Mouse (Mus musculus): ENCODE data around the gene Cacna1b. TPM values are rescaled to one million over a fixed set of nuclear protein-coding genes. Genes with fewer than 3 reads are reported as not detected.
A peak's percentile ranks its signal among the peaks of the same experiment; 100 is the strongest.

The Cacna1b gene
- total RNA-seq, 2 experiments from 2014 or later: 0.12 to 0.40 TPM

- DNase-seq: no peak
- intact Hi-C loops (cut with DNase I; ENCODE audit: low total_unique reads): no loop called here
Observed at GRCm38 (mm10) chr2:24725865-24726264, 37.1 kb downstream of the Cacna1b start.

GRCm38 (mm10) chr2:24719645-24720379, 43.1 kb downstream of the Cacna1b start:
- no peak for DNase-seq

GRCm38 (mm10) chr2:24718906-24719305, 44.0 kb downstream of the Cacna1b start:
- intact Hi-C loops (cut with DNase I; ENCODE audit: low total_unique reads): no loop called here
- no peak for DNase-seq

More at GRCm38 (mm10) chr2:24719645-24720379, 43.1 kb downstream of the Cacna1b start:
- intact Hi-C loops (cut with DNase I; ENCODE audit: low total_unique reads): no loop called here

GRCm38 (mm10) chr2:24717963-24718362, 45.0 kb downstream of the Cacna1b start:
- intact Hi-C loops (cut with DNase I; ENCODE audit: low total_unique reads): no loop called here
- no peak for DNase-seq

- intact Hi-C loops (cut with DNase I; ENCODE audit: low total_unique reads): no loop called here
- no peak for DNase-seq
Observed at GRCm38 (mm10) chr2:24717461-24717860, 45.5 kb downstream of the Cacna1b start.

- no peak for DNase-seq
- intact Hi-C loops (cut with DNase I; ENCODE audit: low total_unique reads): no loop called here
Observed at GRCm38 (mm10) chr2:24705929-24706328, 57.0 kb downstream of the Cacna1b start.

- no peak for DNase-seq
- intact Hi-C loops (cut with DNase I; ENCODE audit: low total_unique reads): no loop called here
Observed at GRCm38 (mm10) chr2:24702208-24702957, 60.6 kb downstream of the Cacna1b start.

GRCm38 (mm10) chr2:24697281-24697980, 65.5 kb downstream of the Cacna1b start:
- DNase-seq: no peak
- intact Hi-C loops (cut with DNase I; ENCODE audit: low total_unique reads): no loop called here

GRCm38 (mm10) chr2:24692371-24692770, 70.6 kb downstream of the Cacna1b start:
- intact Hi-C loops (cut with DNase I; ENCODE audit: low total_unique reads): no loop called here
- DNase-seq: no peak

GRCm38 (mm10) chr2:24690356-24690755, 72.6 kb downstream of the Cacna1b start:
- no peak for DNase-seq
- intact Hi-C loops (cut with DNase I; ENCODE audit: low total_unique reads): no loop called here

GRCm38 (mm10) chr2:24685347-24685746, 77.6 kb downstream of the Cacna1b start:
- intact Hi-C loops (cut with DNase I; ENCODE audit: low total_unique reads): no loop called here
- DNase-seq: no peak

GRCm38 (mm10) chr2:24684796-24685195, 78.2 kb downstream of the Cacna1b start:
- no peak for DNase-seq
- intact Hi-C loops (cut with DNase I; ENCODE audit: low total_unique reads): no loop called here

GRCm38 (mm10) chr2:24683266-24683665, 79.7 kb downstream of the Cacna1b start:
- no peak for DNase-seq
- intact Hi-C loops (cut with DNase I; ENCODE audit: low total_unique reads): no loop called here

- DNase-seq: no peak
- intact Hi-C loops (cut with DNase I; ENCODE audit: low total_unique reads): no loop called here
Observed at GRCm38 (mm10) chr2:24680731-24681130, 82.2 kb downstream of the Cacna1b start.

- intact Hi-C loops (cut with DNase I; ENCODE audit: low total_unique reads): no loop called here
Observed at GRCm38 (mm10) chr2:24680176-24680575, 82.8 kb downstream of the Cacna1b start.

GRCm38 (mm10) chr2:24679012-24679651, 83.8 kb downstream of the Cacna1b start:
- peak; percentile 46 for DNase-seq
- intact Hi-C loops (cut with DNase I; ENCODE audit: low total_unique reads): no loop called here

More at GRCm38 (mm10) chr2:24680176-24680575, 82.8 kb downstream of the Cacna1b start:
- DNase-seq: no peak

- intact Hi-C loops (cut with DNase I; ENCODE audit: low total_unique reads): no loop called here
Observed at GRCm38 (mm10) chr2:24678538-24678937, 84.4 kb downstream of the Cacna1b start.

GRCm38 (mm10) chr2:24678110-24678509, 84.8 kb downstream of the Cacna1b start:
- no peak for DNase-seq
- intact Hi-C loops (cut with DNase I; ENCODE audit: low total_unique reads): no loop called here

More at GRCm38 (mm10) chr2:24678538-24678937, 84.4 kb downstream of the Cacna1b start:
- DNase-seq: no peak

- intact Hi-C loops (cut with DNase I; ENCODE audit: low total_unique reads): no loop called here
- no peak for DNase-seq
Observed at GRCm38 (mm10) chr2:24677629-24678028, 85.3 kb downstream of the Cacna1b start.

Measured in gastrocnemius, postnatal 14 days (tissue).